Mouse (Mus musculus): ENCODE measurements around the gene Bpifc. TPM values are rescaled to one million over a fixed set of nuclear protein-coding genes. Genes with fewer than 3 reads are reported as not detected.

Bpifc gene
- polyA plus RNA-seq, 1 experiment, result 0.38 TPM

- H3K4me3 ChIP-seq (ENCODE audit: control insufficient read depth, low read depth, low read length), result no peak overlapping the region
- H3K4me1 ChIP-seq (ENCODE audit: control insufficient read depth, insufficient read depth, low read length), result no peaks in the 10 kb centered on the region
- TF ChIP-seq POLR2A (IDR thresholded peaks at IDR 0.05; ENCODE audit: control insufficient read depth, low read depth, low read length) (no peak), CTCF (IDR thresholded peaks at IDR 0.05; ENCODE audit: control insufficient read depth, insufficient read depth, insufficient replicate concordance, low read depth, low read length) (no peak)
- H3K27ac ChIP-seq (ENCODE audit: control insufficient read depth, insufficient read depth, low read depth, low read length), result no peak overlapping the region
- H3K36me3 ChIP-seq (ENCODE audit: control insufficient read depth, insufficient read depth, low read length), result no peaks in the 10 kb centered on the region; the same call in 1 of the 2 replicates
- no peaks in the 10 kb centered on the region for H3K27me3 ChIP-seq (ENCODE audit: control insufficient read depth, insufficient read depth, low read length)
These were observed 58.3 kb downstream of the Bpifc start for GRCm38 (mm10) chr10:85953401-85953800.

GRCm38 (mm10) chr10:85951765-85952443 lies 59.8 kb downstream of the Bpifc start:
- no peaks in the 10 kb centered on the region for H3K4me1 ChIP-seq (ENCODE audit: control insufficient read depth, insufficient read depth, low read length)
- no peak overlapping the region for H3K27ac ChIP-seq (ENCODE audit: control insufficient read depth, insufficient read depth, low read depth, low read length)
- no peaks in the 10 kb centered on the region; the same call in 1 of the 2 replicates for H3K36me3 ChIP-seq (ENCODE audit: control insufficient read depth, insufficient read depth, low read length)
- TF ChIP-seq CTCF (IDR thresholded peaks at IDR 0.05; ENCODE audit: control insufficient read depth, insufficient read depth, insufficient replicate concordance, low read depth, low read length), result no peak
- TF ChIP-seq POLR2A (IDR thresholded peaks at IDR 0.05; ENCODE audit: control insufficient read depth, low read depth, low read length), result no peak
- H3K27me3 ChIP-seq (ENCODE audit: control insufficient read depth, insufficient read depth, low read length), result no peaks in the 10 kb centered on the region
- no peak overlapping the region; the same call in 1 of the 2 replicates for H3K4me3 ChIP-seq (ENCODE audit: control insufficient read depth, low read depth, low read length)

- H3K4me1 ChIP-seq (ENCODE audit: control insufficient read depth, insufficient read depth, low read length), result no peaks in the 10 kb centered on the region
- H3K4me3 ChIP-seq (ENCODE audit: control insufficient read depth, low read depth, low read length), result no peak overlapping the region
- no peak overlapping the region for H3K27ac ChIP-seq (ENCODE audit: control insufficient read depth, insufficient read depth, low read depth, low read length)
- no peaks in the 10 kb centered on the region for H3K27me3 ChIP-seq (ENCODE audit: control insufficient read depth, insufficient read depth, low read length)
- peaks cover 2% of the 10 kb centered on the region; the same call in 1 of the 2 replicates for H3K36me3 ChIP-seq (ENCODE audit: control insufficient read depth, insufficient read depth, low read length)
- TF ChIP-seq POLR2A (IDR thresholded peaks at IDR 0.05; ENCODE audit: control insufficient read depth, low read depth, low read length) (no peak), CTCF (IDR thresholded peaks at IDR 0.05; ENCODE audit: control insufficient read depth, insufficient read depth, insufficient replicate concordance, low read depth, low read length) (no peak)
These were observed 63.1 kb downstream of the Bpifc start for GRCm38 (mm10) chr10:85948483-85949196.

- TF ChIP-seq POLR2A (IDR thresholded peaks at IDR 0.05; ENCODE audit: control insufficient read depth, low read depth, low read length) (no peak), CTCF (IDR thresholded peaks at IDR 0.05; ENCODE audit: control insufficient read depth, insufficient read depth, insufficient replicate concordance, low read depth, low read length) (no peak)
- Histone ChIP-seq H3K36me3 (ENCODE audit: control insufficient read depth, insufficient read depth, low read length) (peaks cover 2% of the 10 kb centered on the region; the same call in 1 of the 2 replicates), H3K4me3 (ENCODE audit: control insufficient read depth, low read depth, low read length) (no peak overlapping the region)
These were observed 75.3 kb downstream of the Bpifc start for GRCm38 (mm10) chr10:85936280-85936965.

DNA sequence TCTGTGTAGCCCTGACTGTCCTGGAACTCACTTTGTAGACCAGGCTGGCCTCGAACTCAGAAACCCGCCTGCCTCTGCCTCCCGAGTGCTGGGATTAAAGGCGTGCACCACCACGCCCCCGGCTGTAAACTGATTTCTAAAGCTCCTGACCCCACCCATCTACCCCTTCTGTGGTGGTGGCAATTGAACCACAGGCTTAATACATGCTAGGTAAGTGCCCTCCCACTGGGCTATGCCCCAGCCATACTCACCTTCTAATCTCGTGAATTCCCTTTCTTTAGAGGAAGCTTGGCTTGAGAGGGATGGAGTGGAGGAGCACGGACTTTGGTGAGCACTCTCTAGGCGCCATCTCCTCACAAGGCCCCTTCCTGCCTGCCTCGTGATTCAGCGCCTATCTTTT lies 81.7 kb downstream of the Bpifc start:
- Histone ChIP-seq H3K27me3 (ENCODE audit: control insufficient read depth, insufficient read depth, low read length) (no peaks in the 10 kb centered on the region), H3K36me3 (ENCODE audit: control insufficient read depth, insufficient read depth, low read length) (no peaks in the 10 kb centered on the region), H3K27ac (ENCODE audit: control insufficient read depth, insufficient read depth, low read depth, low read length) (no peak overlapping the region), H3K4me3 (ENCODE audit: control insufficient read depth, low read depth, low read length) (no peak overlapping the region), H3K4me1 (ENCODE audit: control insufficient read depth, insufficient read depth, low read length) (peaks cover 5% of the 10 kb centered on the region)
- TF ChIP-seq CTCF (IDR thresholded peaks at IDR 0.05; ENCODE audit: control insufficient read depth, insufficient read depth, insufficient replicate concordance, low read depth, low read length) (no peak), POLR2A (IDR thresholded peaks at IDR 0.05; ENCODE audit: control insufficient read depth, low read depth, low read length) (no peak)

More at GRCm38 (mm10) chr10:85936280-85936965, 75.3 kb downstream of the Bpifc start:
- H3K27me3 ChIP-seq (ENCODE audit: control insufficient read depth, insufficient read depth, low read length), result no peaks in the 10 kb centered on the region
- H3K27ac ChIP-seq (ENCODE audit: control insufficient read depth, insufficient read depth, low read depth, low read length), result no peak overlapping the region
- no peaks in the 10 kb centered on the region for H3K4me1 ChIP-seq (ENCODE audit: control insufficient read depth, insufficient read depth, low read length)

DNA sequence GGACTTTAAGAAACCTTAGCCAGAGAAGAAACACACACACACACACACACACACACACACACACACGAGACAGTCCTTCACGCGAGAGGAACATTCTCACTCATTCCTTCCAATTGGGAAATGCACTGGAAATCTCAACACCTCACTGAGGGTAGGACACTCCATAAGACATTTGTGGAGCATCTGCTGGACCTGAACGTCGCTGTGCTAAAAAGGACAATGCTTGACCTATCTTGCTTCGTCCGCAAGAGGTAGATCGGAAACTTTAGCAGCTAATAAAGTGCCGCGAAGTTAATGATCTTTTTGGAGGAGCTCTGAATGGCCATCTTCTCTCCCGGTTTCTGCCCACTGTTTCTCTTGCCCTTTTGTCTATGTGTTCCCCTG lies 82.5 kb downstream of the Bpifc start:
- no peak overlapping the region for H3K27ac ChIP-seq (ENCODE audit: control insufficient read depth, insufficient read depth, low read depth, low read length)
- no peaks in the 10 kb centered on the region for H3K36me3 ChIP-seq (ENCODE audit: control insufficient read depth, insufficient read depth, low read length)
- no peaks in the 10 kb centered on the region for H3K27me3 ChIP-seq (ENCODE audit: control insufficient read depth, insufficient read depth, low read length)
- peaks cover 5% of the 10 kb centered on the region for H3K4me1 ChIP-seq (ENCODE audit: control insufficient read depth, insufficient read depth, low read length)
- no peak for TF ChIP-seq CTCF (IDR thresholded peaks at IDR 0.05; ENCODE audit: control insufficient read depth, insufficient read depth, insufficient replicate concordance, low read depth, low read length)
- no peak for TF ChIP-seq POLR2A (IDR thresholded peaks at IDR 0.05; ENCODE audit: control insufficient read depth, low read depth, low read length)
- H3K4me3 ChIP-seq (ENCODE audit: control insufficient read depth, low read depth, low read length), result no peak overlapping the region
